Mouse (Mus musculus): ENCODE measurements around the gene Fam102b. TPM values are rescaled to one million over a fixed set of nuclear protein-coding genes. Genes with fewer than 3 reads are reported as not detected.

Fam102b gene
- polyA plus RNA-seq, 1 experiment from 2014 or later = 18.2 TPM

- H3K4me3 ChIP-seq (ENCODE audit: low read depth, low read length) = no peak overlapping the region
- 89% methylated on average over 1 of the region's 1 CpGs for WGBS
Measured at GRCm38 (mm10) chr3:108926308-108926707, 101.1 kb downstream of the Fam102b start.

GRCm38 (mm10) chr3:108925677-108926076, 101.7 kb downstream of the Fam102b start:
- no peak overlapping the region for H3K4me3 ChIP-seq (ENCODE audit: low read depth, low read length)
- no peaks in the 10 kb centered on the region for H3K36me3 ChIP-seq (ENCODE audit: control insufficient read depth, insufficient read depth, low read length)
- DNase-seq (ENCODE audit: low spot score) (no peak), ATAC-seq (ENCODE audit: insufficient read depth, low FRiP score, low TSS enrichment) (no peak)
- 91% methylated on average over 4 of the region's 4 CpGs for WGBS
- H3K27ac ChIP-seq (ENCODE audit: low read depth, low read length) = no peak overlapping the region
- no peak overlapping the region for H3K4me2 ChIP-seq (ENCODE audit: low read depth)
- no peak overlapping the region for H3K9ac ChIP-seq (ENCODE audit: low read length)
- no peaks in the 10 kb centered on the region for H3K9me3 ChIP-seq (ENCODE audit: control insufficient read depth, low read length)
- H3K27me3 ChIP-seq (ENCODE audit: control insufficient read depth, insufficient read depth, low read length) = no peaks in the 10 kb centered on the region
- H3K4me1 ChIP-seq (ENCODE audit: control insufficient read depth, insufficient read depth, low read length) = no peaks in the 10 kb centered on the region

More at GRCm38 (mm10) chr3:108926308-108926707, 101.1 kb downstream of the Fam102b start:
- Histone ChIP-seq H3K4me2 (ENCODE audit: low read depth) (no peak overlapping the region), H3K9me3 (ENCODE audit: control insufficient read depth, low read length) (no peaks in the 10 kb centered on the region), H3K36me3 (ENCODE audit: control insufficient read depth, insufficient read depth, low read length) (no peaks in the 10 kb centered on the region), H3K27ac (ENCODE audit: low read depth, low read length) (no peak overlapping the region), H3K4me1 (ENCODE audit: control insufficient read depth, insufficient read depth, low read length) (no peaks in the 10 kb centered on the region), H3K9ac (ENCODE audit: low read length) (no peak overlapping the region), H3K27me3 (ENCODE audit: control insufficient read depth, insufficient read depth, low read length) (no peaks in the 10 kb centered on the region)
- ATAC-seq (ENCODE audit: insufficient read depth, low FRiP score, low TSS enrichment) = no peak
- DNase-seq (ENCODE audit: low spot score) = no peak

- H3K4me1 ChIP-seq (ENCODE audit: control insufficient read depth, insufficient read depth, low read length) = no peaks in the 10 kb centered on the region
- H3K9me3 ChIP-seq (ENCODE audit: control insufficient read depth, low read length) = no peaks in the 10 kb centered on the region
- no peaks in the 10 kb centered on the region for H3K36me3 ChIP-seq (ENCODE audit: control insufficient read depth, insufficient read depth, low read length)
- ATAC-seq (ENCODE audit: insufficient read depth, low FRiP score, low TSS enrichment) = no peak
- 79% methylated on average over 1 of the region's 1 CpGs for WGBS
- no peak overlapping the region for H3K9ac ChIP-seq (ENCODE audit: low read length)
- no peak overlapping the region for H3K27ac ChIP-seq (ENCODE audit: low read depth, low read length)
- H3K27me3 ChIP-seq (ENCODE audit: control insufficient read depth, insufficient read depth, low read length) = no peaks in the 10 kb centered on the region
- no peak for DNase-seq (ENCODE audit: low spot score)
- no peak overlapping the region for H3K4me3 ChIP-seq (ENCODE audit: low read depth, low read length)
- H3K4me2 ChIP-seq (ENCODE audit: low read depth) = no peak overlapping the region
Measured at GRCm38 (mm10) chr3:108921822-108922221, 105.6 kb downstream of the Fam102b start.

Small RNA genes lying within 50 kb of the gene (microRNA-seq; reads per million reads assigned to microRNA genes)
- not detected for gene Gm44384

Other genes with a start within 250 kb of the Fam102b start
- gene Stxbp3, start 187.1 kb downstream of the Fam102b start, polyA plus RNA-seq (2014; fragmentation: Nextera tagmentation; extraction: Ambion mirVana) = 20.8 and 25.4 TPM in 2 replicates
- not detected in 2 replicates for gene Fndc7, start 137.6 kb downstream of the Fam102b start, polyA plus RNA-seq (2014; fragmentation: Nextera tagmentation; extraction: Ambion mirVana)
- 59.0 and 59.8 TPM in 2 replicates for gene Prpf38b, start 115.9 kb downstream of the Fam102b start, polyA plus RNA-seq (2014; fragmentation: Nextera tagmentation; extraction: Ambion mirVana)
- 0.58 and 0.81 TPM in 2 replicates for gene Henmt1, start 87.7 kb downstream of the Fam102b start, polyA plus RNA-seq (2014; fragmentation: Nextera tagmentation; extraction: Ambion mirVana)
- gene Gm9857, start 87.2 kb downstream of the Fam102b start, polyA plus RNA-seq (2014; fragmentation: Nextera tagmentation; extraction: Ambion mirVana) = not detected in 2 replicates
- not detected in 2 replicates for gene Slc25a54, start 52.9 kb upstream of the Fam102b start, polyA plus RNA-seq (2014; fragmentation: Nextera tagmentation; extraction: Ambion mirVana)
- 31.0 and 33.5 TPM in 2 replicates for gene Slc25a24, start 95.5 kb upstream of the Fam102b start, polyA plus RNA-seq (2014; fragmentation: Nextera tagmentation; extraction: Ambion mirVana)